Mouse (Mus musculus) embryonic facial prominence, embryonic 11.5 days (tissue): Measurements from ENCODE around the gene Psd4. TPM values are rescaled to one million over a fixed set of nuclear protein-coding genes. Genes with fewer than 3 reads are reported as not detected.

Experiments
- ATAC-seq: fragments of 200-750 bp; cut with Nextera tagmentation; replicated peaks from 2 replicates; pipeline ENCODE4 v1.8.0; 2017; ENCODE audit warnings: low read depth; ENCODE audit not compliant: insufficient number of reproducible peaks, low FRiP score, low TSS enrichment
- DNase-seq: peaks from one replicate; pipeline ENCODE4 v3.0.0-alpha.2; 2015; ENCODE audit warnings: low spot score
- H3K27ac ChIP-seq: fragments of 300-500 bp; sonication (generic); replicated peaks from 2 replicates; pipeline ENCODE4 v1.5.1; 2014; ENCODE audit warnings: mild to moderate bottlenecking, low read depth, low read length, control low read depth
- H3K27me3 ChIP-seq: fragments of 300-500 bp; sonication (generic); 2 replicates; pipeline ENCODE4 v1.6.1; 2014; ENCODE audit warnings: mild to moderate bottlenecking, low read length, moderate library complexity, mixed read lengths; ENCODE audit not compliant: control insufficient read depth, insufficient read depth
- H3K36me3 ChIP-seq: fragments of 300-500 bp; sonication (generic); replicated peaks from 2 replicates; pipeline ENCODE4 v1.6.1; 2014; ENCODE audit warnings: low read depth, mild to moderate bottlenecking, low read length, moderate library complexity, mixed read lengths; ENCODE audit not compliant: control insufficient read depth, insufficient read depth
- H3K4me1 ChIP-seq: fragments of 300-500 bp; sonication (generic); 2 replicates; pipeline ENCODE4 v1.6.1; 2014; ENCODE audit warnings: low read length, mixed read lengths; ENCODE audit not compliant: control insufficient read depth, insufficient read depth
- H3K4me2 ChIP-seq: fragments of 300-500 bp; sonication (generic); 2 replicates; pipeline ENCODE4 v1.6.1; 2014; ENCODE audit warnings: low read depth, mild to moderate bottlenecking, control low read depth, low read length, moderate library complexity
- H3K4me3 ChIP-seq: fragments of 300-500 bp; sonication (generic); 2 replicates; pipeline ENCODE4 v1.5.1; 2014; ENCODE audit warnings: low read depth, low read length, control low read depth
- H3K9ac ChIP-seq: fragments of 300-500 bp; sonication (generic); replicated peaks from 2 replicates; pipeline ENCODE4 v1.6.1; 2014; ENCODE audit warnings: mild to moderate bottlenecking, control low read depth, low read length
- H3K9me3 ChIP-seq: fragments of 300-500 bp; sonication (generic); replicated peaks from 2 replicates; pipeline ENCODE4 v1.6.1; 2016; ENCODE audit warnings: mild to moderate bottlenecking, low read length, inconsistent platforms, mixed read lengths; ENCODE audit not compliant: control insufficient read depth
- WGBS: fragments of 180-500 bp; shearing (Covaris S2); extraction: QIAGEN DNeasy Blood & Tissue Kit; methylation state at CpG from one replicate; pipeline ENCODE4 v1.1.7; 2014; 5-methylcytosine and 5-hydroxymethylcytosine counted together
- polyA plus RNA-seq: library from polyadenylated mRNA; unstranded; fragments of >200 nt; fragmentation: Nextera tagmentation; extraction: Ambion mirVana; gene quantifications from 2 replicates; pipeline ENCODE4 v1.2.1, GENCODE M21; 2014

Gene Psd4
- polyA plus RNA-seq, 1 experiment from 2014 or later = 1.6 TPM

DNA sequence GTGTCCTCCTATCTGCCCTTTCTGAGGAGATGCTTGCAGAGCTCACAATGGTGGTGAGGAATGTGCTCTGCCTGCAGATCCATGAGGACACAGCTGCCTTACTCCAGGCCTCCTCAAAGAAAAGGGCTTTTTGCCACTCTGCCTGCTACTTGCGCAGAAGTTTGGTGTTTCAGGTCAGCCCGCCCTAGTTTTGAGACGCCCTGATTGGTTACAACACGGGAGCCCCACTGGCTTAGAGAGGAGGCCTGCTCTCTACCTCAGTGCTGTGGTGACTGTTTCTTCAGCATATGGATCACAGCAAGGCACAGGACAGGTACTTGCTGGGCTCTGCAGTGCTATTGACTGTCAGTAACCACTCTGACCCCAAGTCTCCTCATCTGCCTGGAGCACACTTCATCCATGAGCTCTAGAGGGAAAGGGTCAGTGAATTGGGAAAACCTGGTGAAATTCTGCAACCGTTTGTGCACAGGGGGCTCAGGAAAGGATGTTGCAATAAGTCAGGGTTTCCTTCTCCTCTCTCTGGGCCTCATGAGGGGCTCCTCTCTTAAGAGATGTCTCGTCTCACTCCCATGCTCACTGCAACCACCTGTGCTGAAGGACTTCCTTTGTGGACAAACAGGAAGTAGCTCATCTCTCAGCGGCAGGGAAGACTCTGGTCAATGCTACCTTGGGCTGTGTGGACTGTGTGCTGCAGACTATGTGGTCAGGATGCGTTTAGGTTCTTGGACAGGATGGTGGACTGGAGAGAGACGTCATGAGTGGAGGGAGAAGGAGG, 15.3 kb downstream of the Psd4 start:
- H3K27ac ChIP-seq = no peak overlapping the region

DNA sequence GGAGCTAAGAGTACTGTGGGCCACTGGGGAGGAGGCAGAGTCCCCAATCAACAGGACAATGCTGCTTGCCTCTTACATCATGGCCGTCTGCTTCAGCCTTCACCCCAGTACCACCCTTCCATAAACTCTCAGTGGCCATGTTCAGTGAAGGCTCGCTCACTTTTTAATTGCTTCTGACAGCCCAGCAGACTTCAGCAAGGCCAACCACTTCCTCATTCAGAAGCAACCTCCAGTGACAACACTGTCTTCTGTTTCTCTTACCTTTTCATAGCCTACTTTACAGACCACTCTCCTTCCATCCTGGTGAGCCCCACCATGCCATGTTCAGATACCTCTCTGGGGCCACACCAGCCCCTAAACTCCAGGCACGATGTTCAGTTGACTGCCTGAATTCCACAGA, 16.3 kb downstream of the Psd4 start:
- Histone ChIP-seq H3K4me3 (no peak overlapping the region), H3K4me2 (no peak overlapping the region), H3K9ac (no peak overlapping the region), H3K27ac (no peak overlapping the region), H3K27me3 (no peaks in the 10 kb centered on the region), H3K36me3 (no peaks in the 10 kb centered on the region), H3K9me3 (no peaks in the 10 kb centered on the region), H3K4me1 (no peaks in the 10 kb centered on the region)
- ATAC-seq (no peak), DNase-seq (no peak)
- WGBS = 76% methylated on average over 3 of the region's 3 CpGs

More for the DNA sequence above, 15.3 kb downstream of the Psd4 start:
- no peak overlapping the region for H3K9ac ChIP-seq
- no peak for ATAC-seq
- H3K36me3 ChIP-seq = no peaks in the 10 kb centered on the region
- no peak overlapping the region for H3K4me3 ChIP-seq
- H3K9me3 ChIP-seq = no peaks in the 10 kb centered on the region
- no peaks in the 10 kb centered on the region for H3K4me1 ChIP-seq
- no peak overlapping the region for H3K4me2 ChIP-seq
- 74% methylated on average over 9 of the region's 9 CpGs for WGBS
- no peaks in the 10 kb centered on the region for H3K27me3 ChIP-seq
- no peak for DNase-seq

DNA sequence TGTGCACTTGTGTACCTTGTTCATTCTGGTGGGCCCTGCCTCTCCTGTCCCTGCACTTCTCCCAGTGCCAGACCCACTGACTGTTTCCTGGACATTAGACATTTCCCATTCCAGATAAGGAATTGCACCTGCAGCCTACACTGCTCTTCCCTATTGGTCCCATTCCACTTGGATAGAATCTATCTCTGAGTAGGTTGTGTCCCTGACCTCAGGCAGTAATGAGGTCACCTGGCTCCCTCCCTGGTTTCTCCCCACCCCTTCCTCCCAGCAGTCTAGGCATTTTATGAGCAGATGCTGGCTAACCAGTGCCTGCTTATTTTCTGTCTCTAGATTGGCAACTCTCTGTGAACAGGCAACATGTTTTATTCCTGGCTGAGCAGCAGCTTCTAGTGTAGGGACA, 17.0 kb downstream of the Psd4 start:
- H3K4me1 ChIP-seq = no peaks in the 10 kb centered on the region
- no peak overlapping the region for H3K9ac ChIP-seq
- no peaks in the 10 kb centered on the region for H3K9me3 ChIP-seq
- no peaks in the 10 kb centered on the region for H3K27me3 ChIP-seq
- no peak overlapping the region for H3K27ac ChIP-seq
- no peaks in the 10 kb centered on the region for H3K36me3 ChIP-seq
- no peak for ATAC-seq
- DNase-seq = no peak
- no peak overlapping the region for H3K4me2 ChIP-seq
- H3K4me3 ChIP-seq = no peak overlapping the region

DNA sequence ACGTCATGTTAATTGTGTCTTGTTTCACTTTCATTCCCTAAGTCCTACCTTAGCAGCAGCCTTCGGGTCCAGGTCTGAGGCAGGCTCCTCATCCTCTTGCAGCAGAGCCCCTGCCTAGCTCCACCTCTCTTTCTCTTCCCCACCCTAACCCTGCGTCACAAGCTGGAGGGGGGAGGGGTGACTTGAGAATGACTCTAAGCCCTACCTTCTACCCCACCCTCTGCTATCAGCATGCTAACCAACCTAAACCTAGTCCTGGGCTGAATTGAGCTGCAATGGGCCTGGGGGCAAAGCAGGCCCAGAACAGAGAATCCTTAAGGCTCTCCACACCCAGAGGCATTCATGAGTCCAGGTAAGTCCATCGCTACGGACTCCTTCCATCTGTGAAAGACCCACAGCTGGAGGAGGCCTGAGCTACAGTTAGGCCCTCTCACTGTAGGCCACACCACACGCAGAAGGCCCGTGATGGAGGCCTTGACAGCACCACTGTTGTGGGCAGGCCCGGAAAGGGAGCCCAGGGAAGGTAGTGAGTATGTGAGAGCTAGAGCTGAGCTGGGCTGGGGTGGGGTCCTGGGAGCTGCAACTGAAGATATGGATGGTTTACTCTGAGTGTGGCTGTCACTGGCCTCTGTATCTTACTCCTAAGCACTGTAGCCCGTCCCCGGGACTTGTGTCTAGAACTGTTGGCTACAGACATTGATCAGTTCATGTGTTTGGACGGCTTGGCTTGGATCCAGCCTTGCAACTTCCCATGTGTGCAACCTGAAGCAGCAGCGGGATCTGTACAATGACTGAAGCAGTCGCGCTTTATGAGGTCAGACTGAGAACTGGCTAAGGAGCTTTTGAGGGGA, 18.0 kb downstream of the Psd4 start:
- H3K4me1 ChIP-seq = no peaks in the 10 kb centered on the region

DNA sequence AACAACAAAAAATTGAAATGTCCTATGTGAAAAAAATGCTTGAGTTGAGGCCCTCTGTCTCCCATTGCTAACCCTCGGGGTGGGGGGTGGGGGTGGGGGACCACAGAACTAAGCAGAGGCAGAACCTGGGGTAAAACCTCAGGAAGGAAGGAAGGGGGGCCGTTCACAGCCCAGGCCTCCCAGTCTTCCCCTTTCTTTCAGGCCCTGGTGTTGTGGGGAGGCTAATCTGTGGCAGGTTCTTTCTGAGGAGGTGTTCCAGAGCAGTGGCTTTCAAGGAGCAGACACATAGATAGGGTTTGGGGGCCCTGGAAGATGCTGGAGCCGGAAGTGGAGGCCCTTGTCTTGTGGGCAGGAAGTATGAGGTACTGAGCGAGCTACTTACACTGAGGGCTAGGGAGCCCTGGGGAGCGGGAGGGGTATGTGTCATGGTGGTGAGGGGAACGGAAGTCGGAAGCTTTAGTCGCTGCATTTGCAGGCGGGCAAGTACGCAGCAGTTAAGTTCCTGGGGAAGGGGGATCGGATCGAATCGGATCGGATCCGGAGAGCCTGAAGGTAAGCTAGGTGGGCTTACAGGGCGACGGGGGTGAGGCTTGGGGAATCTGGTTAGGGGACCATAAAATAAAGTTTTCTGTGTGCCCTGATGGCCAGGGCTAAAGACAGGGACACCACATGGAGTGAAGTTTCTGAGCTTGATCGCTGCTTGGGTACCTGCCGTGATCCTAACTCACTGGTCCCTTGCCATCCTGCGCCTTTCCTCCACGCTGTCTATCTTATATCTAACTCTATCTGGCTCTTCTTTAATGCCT, 19.0 kb downstream of the Psd4 start:
- DNase-seq = no peak
- Histone ChIP-seq H3K4me1 (no peaks in the 10 kb centered on the region), H3K36me3 (no peaks in the 10 kb centered on the region), H3K4me3 (no peak overlapping the region), H3K27ac (no peak overlapping the region), H3K4me2 (no peak overlapping the region), H3K9ac (no peak overlapping the region), H3K9me3 (no peaks in the 10 kb centered on the region), H3K27me3 (no peaks in the 10 kb centered on the region)
- WGBS = 87% methylated on average over 21 of the region's 21 CpGs
- ATAC-seq = no peak

More for the DNA sequence above, 18.0 kb downstream of the Psd4 start:
- Histone ChIP-seq H3K27ac (no peak overlapping the region), H3K27me3 (no peaks in the 10 kb centered on the region), H3K9me3 (no peaks in the 10 kb centered on the region), H3K36me3 (no peaks in the 10 kb centered on the region), H3K9ac (no peak overlapping the region), H3K4me2 (no peak overlapping the region), H3K4me3 (no peak overlapping the region)
- 82% methylated on average over 14 of the region's 14 CpGs for WGBS
- DNase-seq = no peak
- no peak for ATAC-seq

DNA sequence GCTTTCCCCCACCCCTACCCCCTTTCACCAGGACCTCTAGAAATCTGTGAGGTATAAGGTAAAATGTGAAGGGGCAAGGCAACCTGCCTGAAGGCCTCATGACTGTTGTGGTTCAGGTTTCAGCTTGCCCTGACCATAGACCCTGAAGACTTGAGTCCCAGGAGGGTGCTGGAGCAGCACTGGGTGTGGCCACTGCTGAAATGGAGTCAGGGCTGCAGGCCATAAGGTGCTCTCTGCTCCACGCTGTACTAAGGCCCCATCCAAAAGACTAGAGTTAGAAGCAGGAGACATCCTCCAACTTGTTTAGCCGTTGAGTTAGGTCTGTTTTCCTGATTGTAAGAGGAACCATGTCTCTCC, 19.6 kb downstream of the Psd4 start:
- no peaks in the 10 kb centered on the region for H3K9me3 ChIP-seq
- H3K27ac ChIP-seq = no peak overlapping the region
- no peak overlapping the region for H3K4me2 ChIP-seq
- H3K9ac ChIP-seq = no peak overlapping the region
- no peaks in the 10 kb centered on the region for H3K27me3 ChIP-seq
- ATAC-seq (no peak), DNase-seq (no peak)
- H3K4me3 ChIP-seq = no peak overlapping the region
- no peaks in the 10 kb centered on the region for H3K36me3 ChIP-seq
- WGBS = 87% methylated on average over 2 of the region's 2 CpGs
- no peaks in the 10 kb centered on the region for H3K4me1 ChIP-seq

DNA sequence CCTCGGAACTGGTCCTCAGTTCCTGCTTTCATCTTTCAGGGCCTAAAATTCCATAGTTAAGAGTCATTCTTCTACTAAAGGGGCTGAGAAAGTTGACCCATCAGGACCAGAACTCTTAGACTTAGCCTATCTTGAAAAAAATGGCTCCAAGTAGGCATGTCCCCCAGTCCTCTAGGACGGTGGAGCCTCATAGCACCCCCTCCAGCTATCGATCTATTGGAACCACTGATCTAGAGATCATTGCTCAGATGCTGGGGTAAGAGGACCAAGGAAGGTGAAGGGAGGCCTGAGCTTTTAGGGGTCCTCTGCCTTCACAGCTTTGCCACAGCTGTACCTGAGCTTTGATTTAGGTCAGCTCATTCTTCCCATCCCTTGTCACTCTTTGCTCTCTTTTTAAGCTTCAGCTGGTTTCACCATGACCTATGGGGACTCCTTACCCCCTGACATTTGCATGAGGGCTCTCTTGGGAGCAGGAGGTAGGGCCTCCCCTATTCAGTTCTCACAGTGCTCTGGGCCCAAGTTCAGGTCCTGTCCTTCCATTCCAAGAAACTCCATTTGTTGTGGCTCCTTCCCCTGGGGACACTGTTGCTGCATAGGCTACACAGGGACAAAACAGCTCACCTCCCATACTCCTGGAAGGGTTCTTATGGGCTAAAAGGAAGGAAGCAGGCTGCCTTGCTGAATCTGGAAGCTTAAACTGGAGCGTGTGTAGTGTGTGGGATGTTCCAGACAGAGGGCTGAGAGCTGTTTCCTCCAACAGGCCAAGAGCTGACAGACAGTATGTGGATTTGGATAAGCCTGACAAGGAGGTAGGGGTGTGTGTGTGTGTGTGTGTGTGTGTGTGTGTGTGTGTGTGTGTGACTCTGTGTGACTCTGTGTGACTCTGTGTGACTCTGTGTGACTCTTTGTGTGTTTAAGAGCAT, 20.2 kb downstream of the Psd4 start:
- Histone ChIP-seq H3K27me3 (no peaks in the 10 kb centered on the region), H3K4me3 (no peak overlapping the region), H3K36me3 (no peaks in the 10 kb centered on the region), H3K4me1 (no peaks in the 10 kb centered on the region), H3K9ac (no peak overlapping the region), H3K9me3 (no peaks in the 10 kb centered on the region), H3K27ac (no peak overlapping the region), H3K4me2 (no peak overlapping the region)
- ATAC-seq (no peak), DNase-seq (no peak)
- WGBS = 84% methylated on average over 4 of the region's 4 CpGs
